Mouse (Mus musculus) brain, adult 2 months (tissue): ENCODE data around the gene Parp8.
"Not testable (repeated sequence)": the region's sequence is repeated elsewhere in the genome, so short reads cannot be mapped to it uniquely, and the experiment has no call there.

Source experiments
- DNase-seq: peaks from one replicate; pipeline ENCODE4 v3.0.0; 2011; ENCODE audit warnings: low read depth, low spot score

The Parp8 gene

GRCm38 (mm10) chr13:116967459-116967858 lies 57.9 kb downstream of the Parp8 start:
- no peak for DNase-seq

GRCm38 (mm10) chr13:116962480-116963462 lies 62.6 kb downstream of the Parp8 start:
- DNase-seq = no peak

DNA sequence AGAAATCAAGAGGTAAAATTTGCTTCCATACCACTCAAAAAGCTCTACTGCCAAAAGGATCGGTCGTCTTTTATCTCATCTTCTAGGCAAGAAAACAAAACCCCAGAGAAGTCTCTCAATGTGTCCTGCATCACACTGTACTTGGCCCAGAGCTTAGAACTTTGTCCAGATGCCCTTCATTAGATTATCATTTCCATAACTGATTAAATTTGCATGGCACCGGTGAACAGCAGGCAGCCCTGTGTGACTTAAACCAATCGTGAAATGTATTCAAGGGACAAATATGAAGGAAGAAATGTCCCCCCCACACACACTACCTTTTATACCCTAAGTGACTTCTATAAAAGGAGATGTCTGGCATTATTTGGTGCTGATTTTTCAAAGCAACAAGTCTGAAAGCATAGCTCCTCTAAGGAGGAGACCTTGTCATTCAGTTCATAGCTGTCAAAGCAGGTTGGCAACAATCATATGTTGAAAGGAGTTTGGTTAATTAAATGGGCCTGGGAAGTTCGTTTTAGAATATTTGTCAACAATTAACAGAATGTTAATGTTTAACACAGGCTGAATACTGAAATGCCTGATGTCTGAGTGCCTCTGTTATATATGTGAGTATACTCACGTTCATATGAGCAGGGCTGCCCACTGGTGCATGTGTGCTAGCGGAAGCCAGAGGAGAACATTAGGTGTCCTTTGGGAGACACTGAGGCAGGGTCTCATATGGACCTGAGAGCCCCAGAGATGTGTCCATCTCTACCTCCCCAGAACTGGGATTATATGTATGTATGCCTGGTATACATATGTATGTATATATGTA lies 66.4 kb downstream of the Parp8 start:
- DNase-seq = no peak

DNA sequence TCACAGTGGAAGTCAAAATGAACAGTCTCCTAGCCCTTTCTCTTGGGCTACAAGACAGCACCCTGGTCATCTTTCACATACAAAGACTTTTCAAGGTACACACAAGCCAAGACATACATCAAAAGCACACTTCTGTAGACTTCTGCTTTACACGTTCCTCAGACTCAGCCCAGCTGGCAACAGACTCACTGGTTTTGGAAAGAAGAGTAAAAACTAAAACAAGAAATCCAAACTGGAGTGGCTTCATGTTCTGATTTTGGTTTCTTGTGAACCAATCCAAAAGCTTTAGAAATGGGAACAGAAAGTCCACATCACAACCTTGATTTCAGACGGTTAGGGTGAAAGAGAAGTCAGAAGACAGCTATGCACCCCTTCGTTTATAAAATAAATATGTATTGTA lies 67.8 kb downstream of the Parp8 start:
- DNase-seq = no peak

DNA sequence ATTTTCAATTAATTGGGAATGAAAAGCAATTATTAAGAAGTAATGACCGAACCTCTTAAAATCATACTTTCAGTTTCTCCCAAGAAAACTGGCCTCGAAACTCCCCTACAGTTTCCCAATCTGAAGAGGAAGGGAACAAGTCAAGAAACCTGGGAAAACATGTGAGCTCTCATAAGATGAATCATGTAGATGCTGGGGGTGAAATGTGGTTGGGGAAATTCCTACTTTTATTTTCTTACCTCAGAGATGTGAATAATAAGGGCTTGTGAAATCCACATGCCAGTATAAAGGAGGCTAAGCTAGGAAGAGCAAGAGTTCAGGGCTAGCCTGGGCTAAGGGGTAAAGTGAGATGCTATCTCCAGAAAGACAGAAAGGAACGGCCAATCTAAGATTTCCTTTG lies 74.0 kb downstream of the Parp8 start:
- no peak for DNase-seq

DNA sequence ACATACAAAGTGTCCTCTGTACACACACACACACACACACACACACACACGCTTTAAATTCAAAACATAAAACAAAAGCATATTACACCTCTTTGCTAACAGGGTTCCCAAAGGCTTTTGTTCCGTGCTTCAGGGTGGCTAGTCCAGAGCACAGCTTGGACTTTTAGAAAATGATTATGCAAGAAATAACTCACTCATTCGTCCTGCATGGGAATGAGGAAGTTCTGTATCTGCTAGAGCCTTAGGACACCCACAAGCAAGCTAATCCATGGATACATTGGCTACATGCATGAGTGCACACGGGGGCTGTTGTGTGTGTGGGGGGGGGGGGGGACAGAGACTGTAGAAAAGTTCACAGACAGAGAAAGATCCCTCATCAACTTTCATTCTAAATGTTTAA lies 75.8 kb downstream of the Parp8 start:
- DNase-seq = no peak

GRCm38 (mm10) chr13:116949056-116949455 lies 76.3 kb downstream of the Parp8 start:
- DNase-seq = no peak

- DNase-seq = no peak
Measured at GRCm38 (mm10) chr13:116948299-116948659, 77.1 kb downstream of the Parp8 start.

GRCm38 (mm10) chr13:116947611-116948298 lies 77.6 kb downstream of the Parp8 start:
- DNase-seq = peak; percentile 39

GRCm38 (mm10) chr13:116946566-116946965 lies 78.8 kb downstream of the Parp8 start:
- DNase-seq = no peak

DNA sequence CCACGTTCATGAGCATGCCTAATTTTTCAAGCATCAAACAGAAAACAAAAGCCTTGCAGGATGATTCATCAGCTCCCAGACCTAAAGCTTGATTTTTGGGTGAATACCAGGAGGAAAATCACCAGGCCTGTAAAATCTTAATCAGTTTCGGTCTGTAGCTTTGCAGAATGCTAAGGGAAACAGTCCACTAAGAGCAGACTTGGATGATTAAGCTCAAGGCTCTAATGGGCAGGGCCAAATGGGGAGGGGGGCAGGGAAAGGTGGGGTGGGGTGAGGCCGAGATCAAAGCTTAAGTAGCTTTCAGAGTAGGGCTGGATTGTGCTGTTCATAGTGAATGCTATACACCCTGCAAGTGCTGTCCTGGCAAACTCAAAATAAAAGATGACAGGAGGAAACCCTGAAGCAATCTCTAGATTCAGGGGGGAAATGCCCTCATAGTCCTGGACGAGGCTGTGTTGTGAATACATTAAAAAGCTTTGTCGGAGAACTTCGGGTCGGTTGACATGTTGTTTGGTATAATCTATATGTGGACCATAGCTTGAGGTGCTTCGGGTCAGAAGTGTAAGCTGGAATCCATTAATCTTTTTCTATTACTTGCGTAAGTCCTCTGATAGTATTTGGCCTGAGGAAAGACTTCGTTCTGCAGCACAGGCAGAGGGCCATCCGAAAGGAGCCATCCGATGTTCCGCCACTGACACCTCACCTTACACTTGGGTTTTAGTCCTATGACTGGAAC lies 83.9 kb downstream of the Parp8 start:
- peak; percentile 55 for DNase-seq

- no peak for DNase-seq
Measured at GRCm38 (mm10) chr13:116940761-116941160, 84.6 kb downstream of the Parp8 start.

DNA sequence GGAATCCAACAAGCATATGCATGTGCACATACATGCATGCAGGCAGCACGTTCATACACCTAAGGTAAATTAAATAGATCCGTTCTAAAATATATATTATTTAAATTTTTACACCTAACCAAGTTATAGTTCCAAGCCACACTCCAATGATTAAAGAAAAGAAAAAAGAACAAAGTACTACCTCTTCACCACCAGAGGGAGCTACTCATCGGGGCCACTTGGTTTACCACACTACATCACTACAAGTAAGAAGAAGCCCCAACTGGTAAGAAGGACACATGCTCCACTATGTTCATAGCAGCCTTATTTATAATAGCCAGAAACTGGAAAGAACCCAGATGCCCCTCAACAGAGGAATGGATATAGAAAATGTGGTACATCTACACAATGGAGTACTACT lies 88.3 kb downstream of the Parp8 start:
- DNase-seq = not testable (repeated sequence)

GRCm38 (mm10) chr13:116917387-116917930 lies 107.9 kb downstream of the Parp8 start:
- peak; percentile 33 for DNase-seq

- DNase-seq = no peak
Measured at GRCm38 (mm10) chr13:116908284-116908683, 117.1 kb downstream of the Parp8 start.

DNA sequence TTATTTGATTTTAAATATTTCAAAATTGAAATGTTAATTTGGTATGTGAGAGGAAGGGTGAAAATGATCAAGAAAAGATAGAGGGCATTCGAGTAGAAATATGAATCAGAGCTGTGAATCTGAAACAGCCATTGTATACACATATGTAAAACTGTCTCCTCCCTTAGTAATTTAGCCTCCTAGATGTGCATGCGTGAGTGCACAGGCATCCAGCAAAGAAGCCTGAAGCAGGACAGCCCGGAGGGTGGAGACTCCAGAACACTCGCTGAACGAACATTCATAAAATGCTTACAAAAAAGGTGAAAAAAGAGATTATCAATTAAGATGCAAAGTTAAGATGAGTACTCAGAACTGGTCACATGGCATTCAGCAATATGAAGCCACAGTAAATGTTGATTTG lies 121.9 kb downstream of the Parp8 start:
- no peak for DNase-seq

- DNase-seq = peak; percentile 39
Measured at GRCm38 (mm10) chr13:116898395-116898794, 126.9 kb downstream of the Parp8 start.

DNA sequence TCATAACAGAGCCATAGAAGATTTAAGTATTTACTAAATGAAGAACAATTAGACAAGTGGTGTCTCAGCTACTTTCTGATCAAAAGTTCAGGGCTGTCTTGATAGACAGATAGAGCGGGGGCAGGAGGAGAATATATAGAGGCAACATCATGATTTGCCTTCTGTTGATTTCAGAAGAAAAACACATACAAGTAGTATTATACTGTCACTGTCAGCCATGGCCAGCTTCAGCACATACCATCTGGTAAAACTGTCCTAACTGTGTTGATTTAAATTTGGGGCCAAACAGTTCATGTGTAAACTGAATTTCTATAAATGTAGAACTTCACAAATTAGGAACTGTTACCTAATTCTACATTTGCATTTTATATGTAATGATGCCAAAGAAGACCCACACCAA lies 127.6 kb downstream of the Parp8 start:
- DNase-seq = no peak

DNA sequence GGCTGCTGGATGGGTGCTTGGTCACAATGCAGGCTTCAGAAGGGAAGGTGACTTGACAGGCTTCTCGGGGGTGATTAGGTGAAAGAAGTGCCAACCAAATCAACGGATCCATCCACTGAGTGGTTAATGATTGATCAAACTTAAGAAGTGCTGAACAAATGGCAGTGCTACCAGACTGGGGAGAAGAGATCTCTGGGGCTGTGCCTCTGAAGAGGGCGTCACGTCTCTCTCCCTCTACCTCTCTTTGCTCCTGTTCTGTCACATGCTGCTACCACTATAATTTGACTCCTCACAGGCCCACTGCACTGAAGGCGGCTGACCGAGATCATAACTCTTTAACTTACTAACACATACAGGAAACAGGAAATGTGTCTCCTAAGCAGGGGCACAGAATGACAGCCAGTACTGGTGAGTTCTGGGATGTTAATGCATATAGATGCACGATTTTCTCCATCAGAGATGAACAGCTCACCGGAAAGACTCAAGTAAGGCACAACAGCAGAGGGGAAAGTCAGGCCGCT lies 140.9 kb downstream of the Parp8 start:
- DNase-seq = no peak

DNA sequence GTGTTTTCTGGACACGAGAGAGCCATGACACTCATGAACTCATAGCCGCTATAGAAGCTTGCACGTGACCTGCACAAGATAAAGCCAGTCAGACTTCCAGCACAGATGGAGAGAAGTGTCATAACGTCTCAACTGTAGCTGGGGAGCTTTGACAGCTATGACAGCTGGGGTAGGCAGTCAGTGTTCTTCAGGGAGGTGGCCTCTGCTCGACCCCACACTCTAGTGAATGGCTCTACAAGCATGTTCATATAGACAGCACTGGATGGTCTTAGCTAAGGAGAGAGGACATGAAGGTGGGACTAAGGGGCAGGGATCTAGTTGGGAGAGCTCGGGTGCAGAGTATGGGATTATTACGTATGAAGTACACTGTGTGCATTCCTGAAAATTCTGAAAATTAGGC lies 143.1 kb downstream of the Parp8 start:
- no peak for DNase-seq
